Comparison of ENCODE assay signal across 8 mouse cellular contexts in the genomic region with DNA sequence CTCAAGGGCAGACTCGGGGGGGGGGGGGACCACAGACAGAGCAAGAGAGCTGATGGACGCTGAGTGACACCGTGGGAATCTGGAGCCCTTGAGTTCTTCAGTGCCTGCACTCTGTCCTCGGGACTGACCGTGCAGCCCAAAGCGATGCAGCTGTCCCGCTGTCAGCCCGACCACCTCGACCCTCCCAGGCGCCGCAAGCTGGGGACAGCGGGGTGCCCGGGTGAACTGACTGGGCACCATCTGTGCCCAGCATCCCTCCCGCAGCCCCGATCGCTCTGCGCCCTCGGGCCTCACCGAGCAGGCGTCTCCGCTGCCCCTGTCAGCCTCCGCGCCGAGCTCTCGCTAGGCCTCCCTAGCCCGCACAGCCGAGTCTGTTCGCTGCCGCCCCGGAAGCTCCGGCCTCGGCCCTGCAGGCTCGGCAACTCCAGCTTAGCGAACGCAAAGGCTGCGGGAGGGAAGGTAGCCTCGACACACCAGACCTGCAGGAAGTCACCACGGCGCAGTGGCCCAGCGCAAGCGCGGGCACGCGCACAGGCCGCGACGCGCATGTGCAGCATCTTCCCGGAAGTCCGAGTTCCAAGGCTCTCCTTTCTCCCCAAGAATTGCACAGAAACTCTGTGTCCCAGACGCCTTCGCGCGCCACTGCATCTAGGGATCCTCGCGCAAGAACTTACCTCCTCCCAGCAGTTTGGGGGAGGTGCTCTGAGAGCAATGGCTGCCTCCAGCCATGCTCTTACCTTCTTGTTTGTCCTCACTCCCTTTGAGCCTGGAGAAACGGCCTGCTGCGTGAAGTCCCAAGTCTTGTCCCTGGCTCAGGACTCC. TPM values are rescaled to one million over a fixed set of nuclear protein-coding genes. Genes with fewer than 3 reads are reported as not detected.
DNase-seq lines count a peak whose midpoint lies in the region; ATAC-seq lines count a peak whose summit lies in the region.

Rbak (minus strand) TSS at position 521 of the 822 bp plus-strand sequence.
Spdye4b (plus strand) TSS at position 763 of the 822 bp plus-strand sequence.

- under 1% methylated on average over 51 of the region's 58 CpGs for WGBS in hindbrain, embryonic 12.5 days

- H3K4me3 ChIP-seq in hindbrain, embryonic 12.5 days: peak within 1 kb of the TSS; percentile 69

- no peaks in the 10 kb centered on the region for H3K27me3 ChIP-seq in hindbrain, embryonic 12.5 days

- peaks cover 6% of the 10 kb centered on the region; the same call in 1 of the 2 replicates for H3K9me3 ChIP-seq in hindbrain, embryonic 12.5 days (replicated peaks)

- ATAC-seq in hindbrain, embryonic 12.5 days (ENCODE audit: low FRiP score): peak; percentile 96

- peak within 1 kb of the TSS; percentile 90 for H3K27ac ChIP-seq in hindbrain, embryonic 12.5 days

- H3K4me1 ChIP-seq in hindbrain, embryonic 12.5 days: peaks cover 11% of the 10 kb centered on the region

- H3K4me2 ChIP-seq in hindbrain, embryonic 12.5 days (replicated peaks): peak within 1 kb of the TSS; percentile 85

- peaks cover 31% of the 10 kb centered on the region for H3K36me3 ChIP-seq in hindbrain, embryonic 12.5 days

- peak within 1 kb of the TSS; percentile 82 for H3K9ac ChIP-seq in hindbrain, embryonic 12.5 days

- peak; percentile 94 for DNase-seq in Muller cell, postnatal 12 days (ENCODE audit: inconsistent ontology term)
- DNase-seq in cerebellum, postnatal 10 days: peak; percentile 92 to 96
- DNase-seq in frontal cortex, postnatal 10 days (ENCODE audit: low spot score in 2 of 2): peak; percentile 91 to 92
- peak; percentile 90 to 96 for DNase-seq in layer of hippocampus, postnatal 14 days (ENCODE audit: low spot score in 2 of 2)
- peak; percentile 92 for DNase-seq in lung, postnatal 14 days
- DNase-seq in retina, adult 2 months (ENCODE audit: low read depth, low spot score): peak; percentile 75
- peak; percentile 88 to 91 for DNase-seq in thymus, postnatal 36 days

RNA-seq across cellular contexts. Expression of gene Rbak, which starts in this region (rescaled TPM):
- 15.4 and 17.8 TPM in 2 replicates for polyA plus RNA-seq in hindbrain, embryonic 12.5 days (2016; fragmentation: Nextera tagmentation; extraction: Ambion mirVana)
- total RNA-seq in layer of hippocampus, postnatal 14 days (2021): 10 to 100 TPM; 15.2 to 16.6 TPM

RNA-seq across cellular contexts. Expression of gene Spdye4b, which starts in this region (rescaled TPM):
- not detected in 2 replicates for polyA plus RNA-seq in hindbrain, embryonic 12.5 days (2016; fragmentation: Nextera tagmentation; extraction: Ambion mirVana)
- not detected for total RNA-seq in layer of hippocampus, postnatal 14 days (2021)

Comparison
In these comparisons a context has a peak if more than half of its experiments do, and no peak if none do; other contexts are left out.
1. Peak in every context shown above with its lines: DNase-seq, ATAC-seq, H3K4me3 ChIP-seq and H3K27ac ChIP-seq.